Mouse (Mus musculus) lung, adult 18-20 months (tissue): ENCODE results near the gene Syt2.

Experiments used
- DNase-seq, 2 experiments: peaks; one replicate each; pipeline ENCODE4 v3.0.0; 2022; ENCODE audit warnings: mixed read lengths in 2 of 2

The Syt2 gene

DNA sequence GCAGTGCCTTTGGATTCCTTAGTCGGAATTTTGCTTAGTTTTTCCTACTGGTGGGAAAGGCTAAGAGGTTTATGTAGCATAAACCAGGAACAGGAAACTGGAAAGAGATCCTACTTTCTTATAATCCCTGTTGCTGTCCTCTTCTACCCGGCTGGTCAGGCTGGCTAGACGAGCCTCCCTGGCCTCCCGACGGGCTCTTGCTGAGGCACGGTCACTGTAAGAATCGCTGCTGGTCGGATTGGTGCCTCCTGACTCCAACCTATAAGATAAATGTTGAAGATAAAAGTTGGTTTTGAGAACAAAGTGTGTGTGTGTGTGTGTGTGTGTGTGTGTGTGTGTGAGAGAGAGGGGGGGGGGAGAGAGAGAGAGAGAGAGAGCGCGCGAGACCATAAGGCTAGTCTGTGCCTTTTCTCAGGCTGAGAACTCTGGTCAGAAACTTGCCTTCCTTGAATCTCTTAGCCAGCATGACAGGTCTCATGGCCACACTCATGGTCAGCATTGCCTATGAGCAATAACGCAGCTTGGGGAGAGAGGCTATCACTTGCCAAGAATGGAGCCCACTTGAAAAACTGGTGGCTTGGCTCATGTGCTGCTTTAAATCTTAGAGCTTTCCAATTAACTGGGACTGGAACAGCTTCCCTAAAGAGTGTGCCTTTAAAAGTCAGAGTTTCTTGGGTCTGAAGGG lies 130.9 kb downstream of the Syt2 start:
- DNase-seq, result no peak

- DNase-seq, result no peak
Measured at GRCm38 (mm10) chr1:134777936-134778548, 131.6 kb downstream of the Syt2 start.

DNA sequence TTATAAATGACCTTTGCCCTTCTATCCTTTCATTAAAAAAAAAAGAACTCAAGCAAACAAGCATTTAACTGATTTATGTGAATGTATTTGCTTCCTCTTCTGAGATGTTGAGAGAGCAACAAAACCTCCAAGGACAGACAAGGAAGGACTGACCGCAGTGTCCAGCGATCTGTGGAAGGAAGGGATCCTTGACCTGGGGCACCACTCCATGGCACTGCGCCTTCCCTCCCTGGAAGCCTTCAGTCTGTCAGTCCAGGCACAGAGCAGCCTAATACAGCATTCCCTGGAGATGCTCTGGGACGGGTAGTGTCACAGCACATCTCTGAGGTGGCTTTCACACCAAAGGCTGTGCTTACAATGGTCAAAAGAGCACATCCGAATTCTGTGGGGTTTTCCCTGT lies 136.3 kb downstream of the Syt2 start:
- DNase-seq, result no peak

DNA sequence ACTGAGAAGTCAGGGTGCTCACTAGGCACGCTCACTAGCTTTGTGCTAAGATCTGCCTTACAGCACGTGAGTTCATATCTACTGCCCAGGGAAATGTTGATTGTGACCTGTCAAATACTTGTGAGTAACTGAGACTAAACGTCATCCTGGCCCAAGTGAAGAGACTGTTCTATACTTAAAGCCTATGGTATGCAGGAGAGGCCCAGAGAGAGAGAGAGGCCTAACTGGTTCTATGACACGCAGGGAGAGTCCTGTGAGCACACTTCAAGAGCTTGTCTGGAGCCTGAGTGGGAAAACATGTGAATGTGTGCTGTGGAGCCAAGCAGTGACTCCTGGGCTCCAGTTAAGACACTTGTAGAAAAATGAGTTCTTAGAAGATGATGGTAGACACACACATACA lies 137.5 kb downstream of the Syt2 start:
- DNase-seq, result peak; percentile 40 to 64

GRCm38 (mm10) chr1:134784481-134784880 lies 138.0 kb downstream of the Syt2 start:
- DNase-seq, result no peak

- DNase-seq, result no peak
Measured at GRCm38 (mm10) chr1:134784911-134785310, 138.4 kb downstream of the Syt2 start.

DNA sequence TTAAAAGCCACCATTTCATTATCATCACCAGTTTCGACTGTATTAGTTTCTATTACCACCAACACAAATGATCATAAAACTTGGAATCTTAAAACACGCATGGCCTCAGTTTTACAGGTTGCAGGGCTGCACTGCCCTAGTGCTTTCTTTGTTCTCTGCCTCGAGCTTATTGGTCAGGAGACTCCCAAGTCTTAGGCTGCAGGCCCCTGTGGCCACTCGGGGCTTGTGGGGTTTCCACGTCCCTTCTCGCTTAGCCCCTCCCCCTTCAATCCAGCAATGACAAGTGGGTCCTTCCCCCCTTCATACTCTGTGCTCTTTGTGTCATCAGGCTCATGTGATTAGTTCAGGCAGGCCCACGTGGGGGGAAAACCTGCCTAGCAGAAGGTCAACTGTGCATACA lies 141.6 kb downstream of the Syt2 start:
- no peak for DNase-seq

DNA sequence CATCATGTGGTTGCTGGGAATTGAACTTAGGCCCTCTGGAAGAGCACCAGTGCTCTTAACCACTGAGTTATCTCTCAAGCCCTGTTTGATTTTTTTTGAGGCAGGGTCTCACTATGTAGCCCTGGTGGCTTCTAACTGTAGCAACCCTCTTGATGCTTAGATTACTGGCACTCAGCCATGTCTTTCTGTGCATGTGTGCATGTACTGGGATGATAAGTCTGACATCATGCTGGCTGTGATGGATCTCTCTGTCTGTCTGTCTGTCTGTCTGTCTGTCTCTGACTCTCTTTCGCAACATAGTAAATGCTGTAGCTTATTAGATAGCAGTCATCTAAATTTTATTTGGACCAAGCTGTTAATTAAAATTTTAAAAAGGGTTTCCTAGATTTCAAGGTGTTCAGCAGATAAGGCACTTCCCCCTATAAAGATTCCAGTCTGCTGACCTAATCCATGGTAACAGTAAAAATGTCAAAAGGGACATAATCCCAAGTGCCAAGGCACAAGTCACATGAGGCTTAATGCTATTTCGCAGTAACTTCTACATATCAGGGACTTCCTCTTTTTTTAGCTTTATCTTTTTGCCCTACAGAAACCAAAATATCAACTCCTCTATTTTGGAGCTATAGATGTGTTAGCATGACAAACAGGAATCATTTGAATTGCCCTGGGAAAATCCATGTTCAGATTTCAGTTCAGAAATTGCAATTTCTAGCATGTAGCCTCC lies 144.4 kb downstream of the Syt2 start:
- DNase-seq, result no peak

- no peak for DNase-seq
Measured at GRCm38 (mm10) chr1:134791456-134791855, 145.0 kb downstream of the Syt2 start.

DNA sequence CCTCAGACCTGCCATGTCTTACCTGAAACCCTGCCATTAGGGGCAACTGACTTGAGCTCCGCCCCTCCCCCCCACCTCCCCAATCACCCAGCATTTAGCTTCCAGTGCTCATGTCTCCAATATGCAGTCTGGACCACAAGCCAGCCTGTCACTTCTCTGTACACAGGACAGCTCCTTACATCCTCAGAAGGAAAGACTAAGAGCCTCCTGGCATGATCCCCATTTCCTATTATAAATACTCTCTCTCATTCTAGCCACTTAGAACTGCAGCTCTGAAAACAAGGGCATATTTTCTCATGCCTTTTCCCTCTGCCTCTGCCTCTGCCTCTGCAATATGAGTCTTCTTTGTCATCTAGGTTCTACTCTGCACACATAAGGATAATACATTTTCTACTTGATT lies 149.6 kb downstream of the Syt2 start:
- DNase-seq, result no peak

DNA sequence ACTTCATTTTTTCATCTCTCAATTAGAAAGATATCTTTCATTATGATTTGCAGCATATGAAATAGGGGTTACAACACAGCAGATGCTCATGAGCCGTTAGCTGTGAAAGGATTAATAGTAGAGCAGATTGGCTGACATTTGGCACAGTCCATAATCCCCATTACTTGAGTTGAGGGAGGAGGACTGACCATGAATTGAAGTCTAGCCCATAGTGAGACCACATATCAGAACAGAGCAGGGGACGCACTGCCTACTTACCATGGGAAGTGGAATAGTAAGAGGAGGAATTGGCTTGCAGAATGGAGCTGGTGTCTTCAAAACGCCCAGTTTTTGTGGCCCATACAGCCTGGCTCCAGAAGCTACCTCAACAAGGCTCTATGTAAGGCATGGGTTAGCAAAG lies 150.1 kb downstream of the Syt2 start:
- no peak for DNase-seq

- DNase-seq, result no peak
Measured at GRCm38 (mm10) chr1:134801758-134802157, 155.3 kb downstream of the Syt2 start.

DNA sequence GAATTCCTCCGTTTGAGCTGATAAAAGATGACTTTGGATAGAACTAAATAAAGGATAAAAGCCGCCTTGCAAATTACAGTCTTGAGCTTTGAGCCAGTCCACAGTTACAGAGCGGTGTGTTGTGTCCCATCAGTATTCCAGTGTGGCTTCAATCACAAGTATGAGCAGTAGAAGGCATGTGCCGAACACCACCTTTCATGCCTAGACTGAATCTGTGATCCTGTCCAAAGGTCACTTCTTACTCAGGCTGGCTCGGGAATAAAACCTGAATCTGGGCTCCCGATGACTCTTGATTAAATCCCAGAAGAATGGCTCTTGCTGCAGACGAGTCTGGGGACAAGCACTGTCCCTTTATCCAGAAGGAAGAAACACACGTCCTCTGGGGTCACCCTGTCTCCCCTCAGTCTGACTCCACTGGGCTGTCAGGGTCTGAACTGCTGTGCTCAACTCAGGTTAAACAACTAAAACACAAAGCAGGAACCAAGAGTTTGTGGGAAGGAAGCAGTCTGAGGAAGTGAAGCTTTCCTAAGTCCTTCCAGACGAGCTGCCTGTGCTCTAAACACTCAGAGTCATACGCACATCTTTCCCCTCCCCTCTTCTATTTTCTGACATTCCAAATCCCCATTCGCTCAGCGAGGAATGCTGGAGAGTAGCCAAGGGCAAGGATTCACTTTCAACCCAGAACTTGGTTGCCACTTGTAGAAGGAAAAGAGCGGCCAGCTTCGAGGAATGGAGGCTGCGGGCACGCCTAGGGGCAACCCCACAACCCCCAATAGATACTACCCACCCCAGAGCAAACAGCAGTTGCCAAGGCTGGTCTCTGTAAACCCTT lies 157.0 kb downstream of the Syt2 start:
- peak; percentile 74 to 85 for DNase-seq

- DNase-seq, result peak in 1 of 2 experiments; percentile 34
Measured at GRCm38 (mm10) chr1:134804373-134804772, 157.9 kb downstream of the Syt2 start.

GRCm38 (mm10) chr1:134805471-134805870 lies 159.0 kb downstream of the Syt2 start:
- DNase-seq, result no peak
